Mouse (Mus musculus) spleen, postnatal 10 days (tissue): Measurements from ENCODE around the gene Zfp937.
A peak's percentile ranks its signal among the peaks of the same experiment; 100 is the strongest.
"Not testable (repeated sequence)": the region's sequence is repeated elsewhere in the genome, so short reads cannot be mapped to it uniquely, and the experiment has no call there.

Experiments
- DNase-seq, 2 experiments: peaks; one replicate each; pipeline ENCODE4 v3.0.0; 2021 to 2022; ENCODE audit warnings: low spot score in 2 of 2

The Zfp937 gene

GRCm38 (mm10) chr2:150217600-150218362, at the start of gene Zfp937:
Gene Zfp937, plus strand, starts transcription at chr2:150218073.
- peak; percentile 3 to 19 for DNase-seq

GRCm38 (mm10) chr2:150173833-150174232, 44.0 kb upstream of the Zfp937 start:
- DNase-seq, result no peak

DNA sequence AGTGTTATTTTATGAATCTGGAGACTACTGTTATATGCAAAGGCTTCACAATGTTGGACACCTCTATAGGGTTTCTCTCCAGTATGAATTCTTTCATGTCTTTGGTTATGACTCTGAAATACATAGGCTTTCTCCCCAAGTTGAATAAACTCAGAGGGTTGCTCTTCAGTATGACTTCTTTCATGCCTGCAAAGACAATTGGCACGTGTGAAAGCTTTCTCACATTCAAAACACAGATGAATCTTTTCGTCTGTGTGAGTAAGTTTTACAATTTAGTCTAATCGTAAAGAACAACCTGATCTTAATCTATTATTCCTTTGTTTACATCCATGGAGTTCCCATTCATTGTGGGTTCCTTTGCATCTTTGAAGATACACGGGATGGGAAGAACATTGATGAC, 38.3 kb upstream of the Zfp937 start, which contains the start of gene Gm10770:
Gm10770 (minus strand) TSS at position 101 of the 400 bp plus-strand sequence.
- not testable (repeated sequence) for DNase-seq

DNA sequence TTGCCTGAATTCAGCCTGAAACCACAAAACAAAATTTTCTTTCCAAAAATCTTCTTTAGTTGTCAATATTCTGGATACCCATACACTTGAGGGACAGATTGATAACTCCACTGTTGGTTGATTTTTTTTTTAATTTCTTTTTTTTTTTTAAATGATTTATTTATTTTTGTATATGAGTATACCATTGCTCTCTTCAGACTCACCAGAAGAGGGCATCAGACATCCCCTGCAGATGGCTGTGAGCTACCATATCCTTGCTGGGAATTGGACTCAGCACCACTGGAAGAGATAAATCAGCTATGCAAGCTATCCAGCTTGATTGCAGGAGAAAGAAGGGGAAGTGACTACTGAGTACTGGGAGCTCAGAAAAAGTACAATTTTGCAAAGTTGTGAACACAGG, 36.8 kb upstream of the Zfp937 start:
- DNase-seq, result not testable (repeated sequence)

- DNase-seq, result not testable (repeated sequence)
Observed at GRCm38 (mm10) chr2:150181570-150181999, 36.3 kb upstream of the Zfp937 start, which contains the start of gene Gm14139. Gene Gm14139, plus strand, starts transcription at chr2:150181755.

- not testable (repeated sequence) for DNase-seq
Observed at GRCm38 (mm10) chr2:150218363-150218725, 471 bp downstream of the Zfp937 start.

DNA sequence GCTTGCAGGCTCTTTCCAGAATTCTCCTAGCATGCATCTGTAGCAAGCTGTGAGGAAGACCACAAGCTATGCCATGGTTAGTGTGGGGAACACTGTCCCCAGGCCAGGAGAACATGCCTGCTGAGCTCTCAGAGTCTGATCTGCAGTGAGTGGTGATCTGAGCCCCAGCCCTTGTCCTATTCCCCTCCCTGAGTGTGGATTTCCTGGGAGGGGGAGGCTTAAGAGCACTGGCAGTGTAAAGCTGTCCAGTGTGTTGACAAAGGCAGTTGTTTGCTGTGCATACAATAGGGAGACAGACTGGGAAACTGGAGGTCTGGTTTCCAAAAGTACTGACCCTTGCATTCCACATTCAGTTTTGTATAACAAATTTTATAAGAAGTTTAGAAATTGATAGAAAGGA, 5.4 kb downstream of the Zfp937 start:
- not testable (repeated sequence) for DNase-seq

- no peak for DNase-seq
Observed at GRCm38 (mm10) chr2:150243211-150243610, 25.3 kb downstream of the Zfp937 start.

DNA sequence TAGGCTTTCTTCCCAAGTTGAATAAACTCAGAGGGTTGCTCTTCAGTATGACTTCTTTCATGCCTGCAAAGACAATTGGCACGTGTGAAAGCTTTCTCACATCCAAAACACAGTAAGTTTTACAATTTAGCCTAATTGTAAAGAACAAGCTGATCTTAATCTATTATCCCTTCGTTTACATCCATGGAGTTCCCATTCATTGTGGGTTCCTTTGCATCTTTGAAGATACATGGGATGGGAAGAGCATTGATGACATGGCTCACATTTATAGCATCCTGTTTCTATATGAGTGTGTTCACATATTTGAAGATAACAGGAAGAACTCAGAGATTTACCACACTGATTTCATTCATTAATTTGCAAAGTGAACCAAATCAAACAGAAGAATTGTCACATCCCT, 37.6 kb downstream of the Zfp937 start, which contains the start of gene Gm21994:
Gm21994 (minus strand) TSS at position 101 of the 400 bp plus-strand sequence.
- not testable (repeated sequence) for DNase-seq

DNA sequence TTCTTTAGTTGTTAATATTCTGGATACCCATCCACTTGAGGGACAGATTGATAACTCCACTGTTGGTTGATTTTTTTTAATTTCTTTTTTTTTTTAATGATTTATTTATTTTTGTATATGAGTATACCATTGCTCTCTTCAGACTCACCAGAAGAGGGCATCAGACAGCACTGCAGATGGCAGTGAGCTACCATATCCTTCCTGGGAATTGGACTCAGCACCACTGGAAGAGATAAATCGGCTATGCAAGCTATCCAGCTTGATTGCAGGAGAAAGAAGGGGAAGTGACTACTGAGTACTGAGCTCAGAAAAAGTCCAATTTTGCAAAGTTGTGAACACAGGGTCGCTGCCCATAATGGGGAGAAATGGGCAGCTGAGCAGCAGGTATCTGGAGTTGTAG, 39.0 kb downstream of the Zfp937 start:
- DNase-seq, result not testable (repeated sequence)

DNA sequence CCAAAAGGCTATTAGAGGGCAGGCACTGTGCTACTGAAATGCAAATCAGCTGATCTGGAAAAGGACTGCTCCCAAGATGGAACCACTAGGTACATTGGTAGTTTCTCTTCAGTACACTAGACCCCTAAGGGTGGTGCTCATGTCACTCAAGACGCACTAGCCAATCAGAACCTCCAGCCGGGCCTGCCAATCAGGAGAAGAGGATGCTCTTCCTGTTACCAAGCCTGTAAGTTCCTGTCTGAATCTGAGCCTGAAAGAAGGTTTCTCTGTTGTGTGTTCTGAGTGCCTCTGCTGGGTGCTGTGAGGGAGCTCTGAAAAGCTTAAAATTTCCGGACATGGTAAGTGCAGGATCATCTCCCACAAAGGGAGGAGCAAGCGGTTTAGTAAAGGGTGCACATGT, 39.4 kb downstream of the Zfp937 start, which contains the start of gene Gm14124:
Gm14124 (plus strand) TSS at position 227 of the 400 bp plus-strand sequence.
- DNase-seq, result not testable (repeated sequence)
